ENCODE assay signal across 11 mouse cellular contexts in the genomic region with DNA sequence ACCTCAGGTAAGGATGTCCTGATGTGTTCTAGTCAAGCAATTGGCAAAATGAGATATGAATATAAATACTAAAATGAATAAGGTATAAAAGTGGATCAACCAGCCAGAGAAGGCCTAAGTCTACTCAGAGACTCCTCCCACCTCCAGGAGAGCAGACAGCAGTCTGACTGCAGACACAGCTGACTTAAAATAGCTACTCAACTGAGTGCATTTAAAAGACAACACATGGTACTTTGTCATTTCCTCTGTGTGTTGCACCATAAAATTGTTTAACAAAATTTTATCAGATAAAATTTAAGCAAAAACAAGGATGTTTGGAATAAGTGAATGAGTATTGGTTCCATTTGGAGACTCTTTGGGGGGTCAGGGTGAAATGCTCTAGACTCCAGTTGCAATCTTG.
DNase-seq lines count a peak whose midpoint lies in the region; ATAC-seq and TF ChIP-seq lines count a peak whose summit lies in the region.
"Had no signal": no experiment of that assay in that cellular context is flagged by ENCODE, and none has a peak within 500 bp of the region (broad histone marks: within the 10 kb centered on the region; RNA-seq: fewer than 3 reads in every experiment).

No protein-coding gene starts in this region.

- H3K27me3 ChIP-seq in kidney, embryonic 15.5 days, result no peaks in the 10 kb centered on the region
- no peaks in the 10 kb centered on the region for H3K27me3 ChIP-seq in liver, postnatal 0 days (ENCODE audit: insufficient read depth, low read length)
- H3K27me3 ChIP-seq: limb, embryonic 13.5 days had no signal

- DNase-seq in frontal cortex, postnatal 14 days (ENCODE audit: low spot score in 2 of 2), result no peak
- no peak for DNase-seq in kidney, postnatal 4 days
- DNase-seq in 416B (ENCODE audit: low read depth), result peak; percentile 33
- no peak for DNase-seq in liver, postnatal 0 days
- no peak for DNase-seq in urinary bladder, postnatal 36 days (ENCODE audit: low spot score in 2 of 2)
- DNase-seq: kidney, postnatal 14 days; spleen, adult 18-20 months had no signal

- H3K36me3 ChIP-seq in kidney, embryonic 15.5 days, result no peaks in the 10 kb centered on the region
- no peaks in the 10 kb centered on the region for H3K36me3 ChIP-seq in liver, postnatal 0 days (replicated peaks; ENCODE audit: insufficient read depth, low read length)
- H3K36me3 ChIP-seq: limb, embryonic 13.5 days had no signal

- no peak for TF ChIP-seq CTCF in liver, postnatal 0 days (IDR thresholded peaks at IDR 0.05; ENCODE audit: low read depth)

- ATAC-seq in frontal cortex, adult (ENCODE audit: low TSS enrichment), result peak; percentile 68
- ATAC-seq in kidney, embryonic 15.5 days (replicated peaks; ENCODE audit: low FRiP score), result no peak
- no peak for ATAC-seq in liver, postnatal 0 days

- H3K9me3 ChIP-seq in kidney, embryonic 15.5 days (replicated peaks), result no peaks in the 10 kb centered on the region
- no peaks in the 10 kb centered on the region for H3K9me3 ChIP-seq in liver, postnatal 0 days (ENCODE audit: low read length)
- H3K9me3 ChIP-seq: limb, embryonic 13.5 days had no signal

- H3K4me3 ChIP-seq in kidney, embryonic 15.5 days (replicated peaks), result no peak overlapping the region
- H3K4me3 ChIP-seq in brown adipose tissue, adult 24 weeks (ENCODE audit: insufficient read depth, low read depth, low read length), result no peak overlapping the region
- no peak overlapping the region for H3K4me3 ChIP-seq in liver, postnatal 0 days (ENCODE audit: low read depth, low read length)
- H3K4me3 ChIP-seq: limb, embryonic 13.5 days had no signal

- no peak for TF ChIP-seq EP300 in liver, postnatal 0 days (IDR thresholded peaks at IDR 0.05; ENCODE audit: low read depth)

- H3K9ac ChIP-seq in kidney, embryonic 15.5 days, result no peak overlapping the region
- H3K9ac ChIP-seq in liver, postnatal 0 days (replicated peaks), result no peak overlapping the region
- H3K9ac ChIP-seq: limb, embryonic 13.5 days had no signal

- peak overlapping the region; percentile 61 for H3K27ac ChIP-seq in kidney, embryonic 15.5 days
- H3K27ac ChIP-seq in brown adipose tissue, adult 24 weeks (replicated peaks; ENCODE audit: low read depth, low read length), result peak overlapping the region; percentile 11; the same call in 1 of the 2 replicates
- H3K27ac ChIP-seq in liver, postnatal 0 days (ENCODE audit: low read depth), result no peak overlapping the region

- H3K4me2 ChIP-seq in kidney, embryonic 15.5 days, result no peak overlapping the region
- H3K4me2 ChIP-seq in liver, postnatal 0 days (ENCODE audit: low read depth, low read length), result no peak overlapping the region
- H3K4me2 ChIP-seq: limb, embryonic 13.5 days had no signal

- H3K4me1 ChIP-seq in kidney, embryonic 15.5 days, result peaks cover 29% of the 10 kb centered on the region
- peaks cover 24% of the 10 kb centered on the region for H3K4me1 ChIP-seq in brown adipose tissue, adult 24 weeks (ENCODE audit: control insufficient read depth, insufficient read depth, insufficient read length, low read length)
- peaks cover 15% of the 10 kb centered on the region; the same call in 1 of the 2 replicates for H3K4me1 ChIP-seq in liver, postnatal 0 days (ENCODE audit: insufficient read depth)
